Mouse (Mus musculus): Measurements from ENCODE around the gene Zfhx3.

DNA sequence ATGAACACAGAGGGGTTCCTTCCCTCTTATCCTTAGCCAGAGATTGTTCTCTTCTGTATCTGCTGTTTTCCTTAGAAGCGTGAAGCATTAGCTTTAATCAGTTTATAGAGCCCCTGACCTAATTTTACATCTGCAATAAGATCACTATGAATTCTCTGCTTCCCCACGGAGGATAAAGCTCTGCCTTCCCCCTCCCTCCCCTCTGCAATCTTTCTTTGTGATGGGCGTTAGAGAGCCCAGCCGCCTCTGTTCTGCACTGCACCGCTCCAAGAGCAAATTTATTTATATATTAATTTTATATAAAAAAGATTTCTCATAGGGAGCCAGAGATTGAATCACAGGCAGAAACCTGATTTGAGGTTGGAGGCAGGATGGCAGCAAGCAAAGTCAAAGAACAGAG lies 113.8 kb downstream of the Zfhx3 start:
- TF ChIP-seq CTCF (IDR thresholded peaks at IDR 0.05) (no peak), EP300 (IDR thresholded peaks at IDR 0.05) (no peak)
